Mouse (Mus musculus) cerebellum, adult 2 months (tissue): ENCODE measurements around the gene Top3a.

ENCODE experiments used
- CTCF ChIP-seq: fragments of 200-500 bp; IDR thresholded peaks from 2 replicates; pipeline ENCODE4 v1.5.1; 2011; ENCODE audit warnings: low read depth, mild to moderate bottlenecking, control low read depth, low read length, moderate library complexity, borderline replicate concordance; ENCODE audit not compliant: insufficient read depth
- POLR2A ChIP-seq: fragments of 200-500 bp; IDR thresholded peaks from 2 replicates; pipeline ENCODE4 v1.6.1; 2011; ENCODE audit warnings: low read length, control low read depth, borderline replicate concordance; ENCODE audit not compliant: insufficient read depth

DNA sequence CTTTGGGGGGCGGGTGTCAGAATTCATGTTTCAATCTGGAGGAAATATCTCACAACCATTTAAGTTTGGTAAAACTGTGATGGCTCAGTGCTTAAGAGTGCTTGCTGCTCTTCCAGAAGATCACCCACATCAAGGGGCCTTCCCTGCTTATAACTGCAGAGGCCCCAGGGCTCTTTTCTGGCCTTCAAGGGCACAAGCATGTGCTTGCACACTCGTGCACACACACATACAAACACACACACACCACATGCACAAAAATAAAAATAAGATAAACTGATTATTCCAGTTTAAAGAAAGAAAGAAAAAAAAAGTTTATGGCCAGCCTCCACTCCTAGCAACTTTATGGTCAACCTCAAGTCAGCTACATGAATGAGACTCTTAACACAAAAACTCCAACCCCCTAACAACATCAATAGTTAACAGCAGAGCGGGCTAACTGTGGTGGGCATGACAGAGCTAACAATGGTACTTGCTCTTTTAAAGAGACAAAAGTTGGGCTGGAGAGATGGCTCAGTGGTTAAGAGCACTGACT, 2.9 kb downstream of the Top3a start:
- TF ChIP-seq CTCF (no peak), POLR2A (no peak)
